Mouse (Mus musculus) stomach, embryonic 14.5 days (tissue): ENCODE results near the gene Ttc23. TPM values are rescaled to one million over a fixed set of nuclear protein-coding genes. Genes with fewer than 3 reads are reported as not detected.

ENCODE experiments used
- ATAC-seq: fragments of 200-750 bp; cut with Nextera tagmentation; 2 replicates; pipeline ENCODE4 v1.8.0; 2017; ENCODE audit warnings: low read depth, moderate TSS enrichment; ENCODE audit not compliant: insufficient number of reproducible peaks, insufficient read depth, low FRiP score
- H3K27ac ChIP-seq: fragments of 300-500 bp; sonication (generic); 2 replicates; pipeline ENCODE4 v1.5.1; 2014; ENCODE audit warnings: mild to moderate bottlenecking, low read length, moderate library complexity, mixed read lengths
- H3K27me3 ChIP-seq: fragments of 300-500 bp; sonication (generic); 2 replicates; pipeline ENCODE4 v1.6.1; 2014; ENCODE audit warnings: low read length, control low read depth, mixed read lengths; ENCODE audit not compliant: control insufficient read depth, insufficient read depth
- H3K36me3 ChIP-seq: fragments of 300-500 bp; sonication (generic); 2 replicates; pipeline ENCODE4 v1.6.1; 2014; ENCODE audit warnings: mild to moderate bottlenecking, control low read depth, low read length, moderate library complexity, mixed read lengths; ENCODE audit not compliant: control insufficient read depth, insufficient read depth
- H3K4me1 ChIP-seq: fragments of 300-500 bp; sonication (generic); 2 replicates; pipeline ENCODE4 v1.6.1; 2014; ENCODE audit warnings: low read length, control low read depth, mixed read lengths; ENCODE audit not compliant: control insufficient read depth, insufficient read depth
- H3K4me2 ChIP-seq: fragments of 300-500 bp; sonication (generic); replicated peaks from 2 replicates; pipeline ENCODE4 v1.6.1; 2014; ENCODE audit warnings: low read depth, low read length, control low read depth
- H3K4me3 ChIP-seq: fragments of 300-500 bp; sonication (generic); 2 replicates; pipeline ENCODE4 v1.5.1; 2014; ENCODE audit warnings: low read depth, low read length, control low read depth
- H3K9ac ChIP-seq: fragments of 300-500 bp; sonication (generic); replicated peaks from 2 replicates; pipeline ENCODE4 v1.6.1; 2014; ENCODE audit warnings: low read depth, mild to moderate bottlenecking, control low read depth, low read length, moderate library complexity, mixed read lengths
- H3K9me3 ChIP-seq: fragments of 300-500 bp; sonication (generic); 2 replicates; pipeline ENCODE4 v1.6.1; 2016; ENCODE audit warnings: low read depth, low read length, control low read depth; ENCODE audit not compliant: control insufficient read depth
- WGBS: fragments of 180-500 bp; shearing (Covaris S2); extraction: QIAGEN DNeasy Blood & Tissue Kit; methylation state at CpG from one replicate; pipeline ENCODE4 v1.1.7; 2014; 5-methylcytosine and 5-hydroxymethylcytosine counted together
- polyA plus RNA-seq: library from polyadenylated mRNA; unstranded; fragments of >200 nt; fragmentation: Nextera tagmentation; extraction: Ambion mirVana; gene quantifications from 2 replicates; pipeline ENCODE4 v1.2.1, GENCODE M21; 2014

Gene Ttc23
- polyA plus RNA-seq, 1 experiment from 2014 or later = 38.6 TPM

DNA sequence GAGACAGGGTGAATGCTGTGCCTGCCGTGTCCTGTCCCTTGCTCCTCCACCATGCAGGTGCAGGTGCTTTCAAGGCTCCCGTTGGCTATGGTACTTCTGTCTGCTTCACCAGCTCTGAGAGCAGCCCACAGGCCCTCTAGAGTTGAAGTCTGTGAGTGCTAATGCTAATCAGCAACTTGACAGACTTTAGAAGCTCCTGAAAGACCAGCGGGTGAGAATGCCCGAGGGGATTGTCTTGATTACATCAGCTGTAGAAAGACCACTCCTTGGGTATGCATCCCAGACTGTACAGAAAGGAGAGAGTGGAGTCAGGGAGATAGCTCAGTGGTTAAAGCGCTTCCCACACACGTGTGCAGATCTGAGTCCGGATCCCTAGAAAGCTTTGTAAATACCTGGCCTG, 144.0 kb downstream of the Ttc23 start:
- H3K4me1 ChIP-seq = no peaks in the 10 kb centered on the region
- no peaks in the 10 kb centered on the region for H3K9me3 ChIP-seq
- ATAC-seq = no peak
- no peak overlapping the region for H3K4me3 ChIP-seq
- H3K27me3 ChIP-seq = no peaks in the 10 kb centered on the region
- no peaks in the 10 kb centered on the region for H3K36me3 ChIP-seq
- 59% methylated on average over 7 of the region's 7 CpGs for WGBS
- no peak overlapping the region for H3K27ac ChIP-seq
- no peak overlapping the region for H3K4me2 ChIP-seq
- no peak overlapping the region for H3K9ac ChIP-seq

GRCm38 (mm10) chr7:67793449-67793848, 146.2 kb downstream of the Ttc23 start:
- 58% methylated on average over 7 of the region's 7 CpGs for WGBS
- H3K27me3 ChIP-seq = no peaks in the 10 kb centered on the region
- no peak overlapping the region for H3K4me3 ChIP-seq
- no peak overlapping the region for H3K9ac ChIP-seq
- ATAC-seq = no peak
- no peaks in the 10 kb centered on the region for H3K9me3 ChIP-seq
- no peaks in the 10 kb centered on the region for H3K4me1 ChIP-seq
- H3K4me2 ChIP-seq = no peak overlapping the region
- H3K27ac ChIP-seq = no peak overlapping the region
- H3K36me3 ChIP-seq = no peaks in the 10 kb centered on the region

- Histone ChIP-seq H3K4me2 (no peak overlapping the region), H3K4me3 (no peak overlapping the region), H3K27me3 (no peaks in the 10 kb centered on the region), H3K4me1 (no peaks in the 10 kb centered on the region), H3K9ac (no peak overlapping the region), H3K36me3 (no peaks in the 10 kb centered on the region), H3K27ac (no peak overlapping the region), H3K9me3 (no peaks in the 10 kb centered on the region)
- 18% methylated on average over 8 of the region's 8 CpGs for WGBS
- no peak for ATAC-seq
Measured at GRCm38 (mm10) chr7:67797065-67797464, 149.9 kb downstream of the Ttc23 start.

DNA sequence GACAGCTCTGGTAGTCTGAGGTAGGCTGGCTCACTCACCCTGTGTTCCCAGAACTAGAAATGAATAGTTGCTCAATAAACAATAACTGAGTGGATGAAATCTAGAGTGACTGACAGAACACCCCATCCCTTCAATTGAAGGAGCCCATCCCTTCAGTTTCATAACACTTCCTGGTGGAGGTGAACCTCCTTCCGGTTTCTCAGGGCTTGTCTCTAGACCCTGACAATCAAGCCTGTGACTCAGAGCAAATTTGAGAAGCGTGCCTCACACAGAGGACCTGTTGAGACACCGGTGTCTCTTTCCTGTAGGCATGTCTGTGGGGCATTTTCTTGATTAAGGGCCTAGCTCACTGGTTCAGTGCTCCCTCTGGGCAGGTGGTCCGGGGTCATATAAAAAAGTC, 151.3 kb downstream of the Ttc23 start:
- no peak overlapping the region for H3K9ac ChIP-seq
- H3K9me3 ChIP-seq = no peaks in the 10 kb centered on the region
- H3K36me3 ChIP-seq = no peaks in the 10 kb centered on the region
- ATAC-seq = no peak
- 80% methylated on average over 4 of the region's 4 CpGs for WGBS
- H3K27ac ChIP-seq = no peak overlapping the region
- no peaks in the 10 kb centered on the region for H3K27me3 ChIP-seq
- no peaks in the 10 kb centered on the region for H3K4me1 ChIP-seq
- no peak overlapping the region for H3K4me2 ChIP-seq
- H3K4me3 ChIP-seq = no peak overlapping the region

- no peak overlapping the region for H3K4me3 ChIP-seq
- H3K36me3 ChIP-seq = no peaks in the 10 kb centered on the region
- 87% methylated on average over 6 of the region's 6 CpGs for WGBS
- H3K27ac ChIP-seq = no peak overlapping the region
- no peaks in the 10 kb centered on the region for H3K4me1 ChIP-seq
- no peaks in the 10 kb centered on the region for H3K27me3 ChIP-seq
- H3K9me3 ChIP-seq = no peaks in the 10 kb centered on the region
- ATAC-seq = no peak
- H3K4me2 ChIP-seq = no peak overlapping the region
- no peak overlapping the region for H3K9ac ChIP-seq
Measured at GRCm38 (mm10) chr7:67800547-67800946, 153.3 kb downstream of the Ttc23 start.

DNA sequence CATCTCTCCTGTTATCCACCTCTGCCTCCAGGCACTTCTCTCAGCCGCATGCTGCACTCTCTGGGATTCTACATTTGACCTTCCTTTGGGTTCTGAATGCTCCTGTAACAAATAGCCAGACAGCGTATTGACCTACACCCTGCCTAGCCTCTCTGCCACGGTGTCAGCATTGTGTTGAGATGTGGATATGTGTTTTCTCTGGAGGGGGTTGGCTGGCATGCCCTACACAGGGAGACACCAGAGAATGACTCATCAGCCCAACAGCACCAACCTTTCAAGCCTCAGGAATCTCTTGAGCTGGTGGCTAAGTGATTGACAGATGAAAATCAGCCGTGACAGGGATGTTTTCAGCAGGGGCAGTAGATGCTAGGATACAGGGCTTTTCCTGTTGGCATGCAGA, 153.8 kb downstream of the Ttc23 start:
- Histone ChIP-seq H3K4me3 (no peak overlapping the region), H3K4me1 (no peaks in the 10 kb centered on the region), H3K4me2 (no peak overlapping the region), H3K27me3 (no peaks in the 10 kb centered on the region), H3K27ac (no peak overlapping the region), H3K36me3 (no peaks in the 10 kb centered on the region), H3K9me3 (no peaks in the 10 kb centered on the region), H3K9ac (no peak overlapping the region)
- WGBS = 70% methylated on average over 4 of the region's 4 CpGs
- ATAC-seq = no peak

DNA sequence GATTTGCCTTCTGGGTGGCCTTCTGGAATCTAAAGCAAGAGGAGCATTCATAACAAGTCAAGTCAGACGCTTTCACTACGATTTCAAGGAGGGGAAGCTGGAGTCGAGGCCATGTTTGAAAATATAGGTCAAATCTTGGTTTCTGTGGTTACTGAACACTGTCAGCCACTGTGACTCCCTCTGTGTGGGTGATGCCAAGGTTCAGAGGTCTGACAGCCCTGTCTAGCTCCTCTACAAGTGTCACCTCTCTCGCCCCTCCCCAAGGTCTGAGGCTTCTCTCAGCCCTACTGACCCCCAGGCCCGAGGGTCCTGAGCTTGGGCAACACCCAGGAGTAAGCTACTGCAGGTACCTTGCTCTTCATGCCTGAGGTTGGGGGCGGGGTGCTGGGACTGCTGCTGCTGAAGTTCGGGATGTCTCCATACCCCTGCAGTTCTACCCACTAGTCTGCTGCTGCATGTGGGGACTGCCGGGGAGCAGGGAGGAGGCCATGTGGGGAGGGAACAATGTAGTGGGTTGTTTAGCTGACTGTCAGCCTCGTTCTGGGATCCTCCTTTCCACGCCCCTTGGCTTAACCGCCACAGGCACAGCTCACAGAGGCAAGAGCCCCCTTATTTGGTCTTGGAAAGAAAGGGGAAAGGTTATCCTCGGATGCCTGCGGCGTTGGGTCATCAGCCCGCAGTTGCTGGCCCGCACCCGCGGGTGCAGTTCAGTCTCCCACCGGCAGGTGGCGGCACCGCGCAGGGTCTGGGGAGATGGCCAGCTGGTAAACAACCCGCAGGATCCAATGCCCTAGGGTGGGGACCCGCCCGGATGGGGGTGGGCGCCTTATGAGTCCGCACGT, 156.0 kb downstream of the Ttc23 start:
- WGBS = 10% methylated on average over 28 of the region's 28 CpGs
- 0 out of 2 replicates have a peak overlapping the region, but pooled peaks have one; percentile 18 for H3K9ac ChIP-seq
- peak; percentile 60; the same call in 1 of the 2 replicates for ATAC-seq

GRCm38 (mm10) chr7:67803857-67804215, 156.6 kb downstream of the Ttc23 start:
- Histone ChIP-seq H3K4me3 (peak overlapping the region; percentile 29), H3K36me3 (no peaks in the 10 kb centered on the region), H3K9ac (0 out of 2 replicates have a peak overlapping the region, but pooled peaks have one; percentile 18), H3K27me3 (no peaks in the 10 kb centered on the region), H3K4me1 (no peaks in the 10 kb centered on the region), H3K27ac (no peak overlapping the region), H3K4me2 (peak overlapping the region; percentile 64), H3K9me3 (no peaks in the 10 kb centered on the region)
- 0 out of 2 replicates have a peak, but pooled peaks have one; percentile 44 for ATAC-seq
- 17% methylated on average over 12 of the region's 13 CpGs for WGBS

More for the DNA sequence above, 156.0 kb downstream of the Ttc23 start:
- H3K4me1 ChIP-seq = no peaks in the 10 kb centered on the region
- no peaks in the 10 kb centered on the region for H3K36me3 ChIP-seq
- peak overlapping the region; percentile 29 for H3K4me3 ChIP-seq
- H3K27ac ChIP-seq = no peak overlapping the region
- no peaks in the 10 kb centered on the region for H3K27me3 ChIP-seq
- peak overlapping the region; percentile 64 for H3K4me2 ChIP-seq
- no peaks in the 10 kb centered on the region for H3K9me3 ChIP-seq
